Mouse (Mus musculus): Measurements from ENCODE around the gene Ugt1a9. TPM values are rescaled to one million over a fixed set of nuclear protein-coding genes. Genes with fewer than 3 reads are reported as not detected.
"Not testable (repeated sequence)": the region's sequence is repeated elsewhere in the genome, so short reads cannot be mapped to it uniquely, and the experiment has no call there.

Gene Ugt1a9
- 0.26 TPM in 1 of 2 replicates, not detected in the other for polyA plus RNA-seq (2012; rRNA removed)

DNA sequence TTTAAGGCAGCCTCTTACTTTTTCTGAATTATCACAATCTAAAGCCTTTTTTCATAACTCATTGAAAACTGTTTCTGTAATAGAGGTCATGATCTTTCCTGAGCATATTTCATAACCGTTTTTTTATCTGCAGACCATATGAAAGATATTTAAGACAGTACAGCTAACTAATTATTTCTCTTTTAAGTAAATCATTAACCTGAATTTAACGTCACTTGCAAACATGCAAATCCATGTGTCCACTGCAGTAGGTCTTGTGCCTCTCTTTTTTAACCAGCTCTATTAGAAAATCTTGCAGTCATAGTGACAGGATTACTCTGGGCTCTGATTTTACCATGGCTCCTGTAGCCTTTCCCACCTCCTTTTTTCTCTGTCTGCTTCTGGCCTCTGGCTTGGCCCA is at the start of gene Ugt1a9:
Gene Ugt1a9, plus strand, starts transcription at position 306 of the 400 bp plus-strand sequence.
- TF ChIP-seq POLR2A (IDR thresholded peaks at IDR 0.05; ENCODE audit: control insufficient read depth, extremely low read depth, insufficient read depth, low read length, poor library complexity) (no peak), CTCF (IDR thresholded peaks at IDR 0.05; ENCODE audit: borderline replicate concordance, control insufficient read depth, extremely low read depth, insufficient read depth, low read length, poor library complexity) (no peak)
- H3K4me3 ChIP-seq (ENCODE audit: control insufficient read depth, insufficient read depth, low read length) = no peak within 1 kb of the TSS
- H3K4me1 ChIP-seq (replicated peaks; ENCODE audit: control insufficient read depth, insufficient read depth, low read length) = no peaks in the 10 kb centered on the region
- no peaks in the 10 kb centered on the region for H3K27me3 ChIP-seq (ENCODE audit: control insufficient read depth, insufficient read depth, low read length)
- DNase-seq = no peak
- WGBS = 92% methylated on average over 2 of the region's 2 CpGs
- no peaks in the 10 kb centered on the region for H3K36me3 ChIP-seq (ENCODE audit: control insufficient read depth, insufficient read depth, low read length)
- H3K27ac ChIP-seq (ENCODE audit: control insufficient read depth, insufficient read depth, low read length) = no peak within 1 kb of the TSS

DNA sequence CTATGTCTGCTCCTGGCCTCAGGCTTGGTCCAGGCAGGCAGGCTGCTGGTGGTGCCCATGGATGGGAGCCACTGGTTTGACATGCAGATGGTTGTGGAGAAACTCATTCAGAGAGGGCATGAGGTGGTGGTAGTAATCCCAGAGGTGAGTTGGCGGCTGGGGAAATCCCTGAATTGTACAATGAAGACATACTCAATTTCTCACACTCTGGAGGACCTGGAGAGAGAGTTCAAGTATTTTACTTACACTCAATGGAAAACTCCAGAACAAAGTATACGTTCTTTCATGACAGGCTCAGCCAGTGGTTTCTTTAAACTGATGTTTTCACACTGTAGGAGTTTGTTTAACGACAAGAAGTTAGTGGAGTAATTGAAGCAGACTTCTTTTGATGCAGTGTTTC is 45.4 kb upstream of the Ugt1a9 start:
- H3K36me3 ChIP-seq (ENCODE audit: control insufficient read depth, insufficient read depth, low read length); H3K27ac ChIP-seq (ENCODE audit: control insufficient read depth, insufficient read depth, low read length); H3K4me1 ChIP-seq (replicated peaks; ENCODE audit: control insufficient read depth, insufficient read depth, low read length); H3K4me3 ChIP-seq (ENCODE audit: control insufficient read depth, insufficient read depth, low read length); H3K27me3 ChIP-seq (ENCODE audit: control insufficient read depth, insufficient read depth, low read length); DNase-seq: not testable (repeated sequence)
- 87% methylated on average over 3 of the region's 3 CpGs for WGBS

DNA sequence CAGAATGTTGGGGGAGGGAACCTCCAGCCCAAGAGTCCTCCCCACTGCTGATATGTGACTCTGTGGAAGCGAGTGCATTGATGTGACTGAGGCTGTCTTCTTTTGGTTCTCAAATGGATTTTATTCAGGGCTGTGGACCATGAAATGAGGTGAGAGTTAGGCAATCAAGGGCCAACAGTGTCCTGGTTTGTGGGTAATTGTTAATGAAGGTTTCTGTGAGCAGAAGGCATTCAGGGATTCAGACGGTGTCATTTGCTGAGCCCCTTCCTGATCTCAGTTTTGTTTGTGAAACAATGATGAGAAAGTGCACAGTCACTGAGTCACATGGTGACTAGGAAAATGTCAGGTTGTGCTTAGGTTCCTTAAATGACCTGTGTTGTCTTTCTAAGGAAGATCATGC is 27.6 kb upstream of the Ugt1a9 start:
- 81% methylated on average over 1 of the region's 2 CpGs for WGBS
- not testable (repeated sequence) for DNase-seq; H3K4me1 ChIP-seq (replicated peaks; ENCODE audit: control insufficient read depth, insufficient read depth, low read length); H3K27ac ChIP-seq (ENCODE audit: control insufficient read depth, insufficient read depth, low read length); H3K4me3 ChIP-seq (ENCODE audit: control insufficient read depth, insufficient read depth, low read length); H3K36me3 ChIP-seq (ENCODE audit: control insufficient read depth, insufficient read depth, low read length); H3K27me3 ChIP-seq (ENCODE audit: control insufficient read depth, insufficient read depth, low read length)

DNA sequence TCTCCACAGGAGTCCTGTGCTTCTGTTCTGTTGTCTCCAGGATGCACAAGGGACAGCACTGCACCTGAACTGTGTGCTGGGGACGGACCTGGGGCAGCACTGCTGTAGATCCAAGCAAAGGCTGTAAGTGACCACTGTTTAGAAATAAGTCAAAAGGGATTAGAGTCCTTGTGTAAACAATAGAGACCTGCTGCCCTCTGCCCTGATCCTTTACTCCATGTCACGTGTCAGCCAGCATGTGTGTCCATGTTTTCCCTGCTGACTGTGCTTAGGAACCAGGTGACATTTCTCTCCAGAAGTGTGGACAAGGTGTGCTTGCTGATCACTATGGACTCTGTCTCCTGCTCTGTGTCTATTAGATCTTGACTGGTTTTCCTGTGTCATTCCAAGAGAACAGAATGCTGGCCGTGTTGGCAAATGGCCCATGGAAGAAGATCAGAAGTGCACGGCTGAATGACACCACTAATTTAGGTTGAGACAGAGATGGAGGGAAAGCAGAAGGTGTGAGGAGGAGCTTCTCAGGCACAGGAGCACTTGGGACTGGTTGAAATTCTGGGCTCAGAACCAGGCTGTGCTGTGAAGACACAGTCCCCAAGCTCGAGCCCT is 25.7 kb upstream of the Ugt1a9 start:
- H3K27me3 ChIP-seq (ENCODE audit: control insufficient read depth, insufficient read depth, low read length); H3K4me1 ChIP-seq (replicated peaks; ENCODE audit: control insufficient read depth, insufficient read depth, low read length); H3K4me3 ChIP-seq (ENCODE audit: control insufficient read depth, insufficient read depth, low read length); H3K27ac ChIP-seq (ENCODE audit: control insufficient read depth, insufficient read depth, low read length); H3K36me3 ChIP-seq (ENCODE audit: control insufficient read depth, insufficient read depth, low read length); DNase-seq: not testable (repeated sequence)
- WGBS = 95% methylated on average over 4 of the region's 5 CpGs

DNA sequence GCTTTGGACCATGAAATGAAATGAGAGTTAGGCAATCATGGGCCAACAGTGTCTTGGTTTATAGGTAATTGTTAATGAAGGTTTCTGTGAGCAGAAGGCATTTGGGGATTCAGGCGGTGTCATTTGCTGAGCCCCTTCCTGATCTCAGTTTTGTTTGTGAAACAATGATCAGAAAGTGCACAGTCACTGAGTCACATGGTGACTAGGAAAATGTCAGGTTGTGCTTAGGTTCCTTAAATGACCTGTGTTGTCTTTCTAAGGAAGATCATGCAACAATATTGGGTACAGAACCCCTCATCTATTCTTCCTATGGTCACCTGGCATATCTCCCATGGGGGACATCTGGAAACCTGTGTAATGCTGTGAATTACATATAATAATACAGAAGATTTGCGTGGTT is 23.2 kb upstream of the Ugt1a9 start:
- not testable (repeated sequence) for H3K27me3 ChIP-seq (ENCODE audit: control insufficient read depth, insufficient read depth, low read length); H3K4me3 ChIP-seq (ENCODE audit: control insufficient read depth, insufficient read depth, low read length); H3K36me3 ChIP-seq (ENCODE audit: control insufficient read depth, insufficient read depth, low read length); DNase-seq; H3K27ac ChIP-seq (ENCODE audit: control insufficient read depth, insufficient read depth, low read length); H3K4me1 ChIP-seq (replicated peaks; ENCODE audit: control insufficient read depth, insufficient read depth, low read length)
- WGBS = 86% methylated on average over 2 of the region's 2 CpGs

DNA sequence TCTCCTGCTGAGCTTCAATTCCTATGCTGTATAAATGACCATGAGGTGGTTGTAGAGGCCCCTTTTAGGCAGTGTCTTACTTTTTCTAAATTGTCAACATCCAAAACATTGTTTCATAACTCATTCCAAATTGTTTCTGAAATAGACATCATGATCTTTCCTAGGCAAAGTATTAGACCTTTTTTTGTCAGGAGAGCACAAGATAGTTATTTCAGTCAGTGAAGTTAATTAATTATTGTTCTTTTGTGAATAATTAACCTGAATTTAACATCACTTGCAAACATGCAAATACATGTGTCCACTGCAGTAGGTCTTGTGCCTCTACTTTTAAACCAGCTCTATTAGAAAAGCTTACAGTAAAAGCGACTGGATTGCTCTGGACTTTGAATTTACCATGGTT is 15.5 kb upstream of the Ugt1a9 start, which contains the start of gene Ugt1a10:
Gene Ugt1a10, plus strand, starts transcription at position 301 of the 400 bp plus-strand sequence.
- Histone ChIP-seq H3K36me3 (ENCODE audit: control insufficient read depth, insufficient read depth, low read length) (no peaks in the 10 kb centered on the region), H3K27me3 (ENCODE audit: control insufficient read depth, insufficient read depth, low read length) (no peaks in the 10 kb centered on the region), H3K27ac (ENCODE audit: control insufficient read depth, insufficient read depth, low read length) (no peak within 1 kb of the TSS), H3K4me3 (ENCODE audit: control insufficient read depth, insufficient read depth, low read length) (no peak within 1 kb of the TSS), H3K4me1 (replicated peaks; ENCODE audit: control insufficient read depth, insufficient read depth, low read length) (no peaks in the 10 kb centered on the region)
- WGBS = 94% methylated on average over 1 of the region's 1 CpGs
- DNase-seq = no peak
- no peak for TF ChIP-seq CTCF (IDR thresholded peaks at IDR 0.05; ENCODE audit: borderline replicate concordance, control insufficient read depth, extremely low read depth, insufficient read depth, low read length, poor library complexity)
- TF ChIP-seq POLR2A (IDR thresholded peaks at IDR 0.05; ENCODE audit: control insufficient read depth, extremely low read depth, insufficient read depth, low read length, poor library complexity) = no peak

DNA sequence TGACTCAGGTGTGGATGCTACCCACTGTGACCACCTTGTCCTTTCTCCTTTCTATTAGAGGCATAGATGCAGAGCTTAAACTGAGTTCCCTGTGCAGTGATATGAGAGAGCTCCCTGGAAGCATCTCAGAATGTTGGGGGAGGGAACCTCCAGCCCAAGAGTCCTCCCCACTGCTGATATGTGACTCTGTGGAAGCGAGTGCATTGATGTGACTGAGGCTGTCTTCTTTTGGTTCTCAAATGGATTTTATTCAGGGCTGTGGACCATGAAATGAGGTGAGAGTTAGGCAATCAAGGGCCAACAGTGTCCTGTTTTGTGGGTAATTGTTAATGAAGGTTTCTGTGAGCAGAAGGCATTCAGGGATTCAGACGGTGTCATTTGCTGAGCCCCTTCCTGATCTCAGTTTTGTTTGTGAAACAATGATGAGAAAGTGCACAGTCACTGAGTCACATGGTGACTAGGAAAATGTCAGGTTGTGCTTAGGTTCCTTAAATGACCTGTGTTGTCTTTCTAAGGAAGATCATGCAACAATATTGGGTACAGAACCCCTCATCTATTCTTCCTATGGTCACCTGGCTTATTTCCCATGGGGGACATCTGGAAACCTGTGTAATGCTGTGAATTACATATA is 4.0 kb upstream of the Ugt1a9 start:
- DNase-seq; H3K4me3 ChIP-seq (ENCODE audit: control insufficient read depth, insufficient read depth, low read length); H3K4me1 ChIP-seq (replicated peaks; ENCODE audit: control insufficient read depth, insufficient read depth, low read length); H3K27me3 ChIP-seq (ENCODE audit: control insufficient read depth, insufficient read depth, low read length); H3K27ac ChIP-seq (ENCODE audit: control insufficient read depth, insufficient read depth, low read length); H3K36me3 ChIP-seq (ENCODE audit: control insufficient read depth, insufficient read depth, low read length): not testable (repeated sequence)
- WGBS = 50% methylated on average over 1 of the region's 2 CpGs

All from thymus, adult 2 months (tissue).